ENCODE assay signal across 14 mouse cellular contexts in genomic region chr10:30538538-30538815, GRCm38 (mm10).
A peak's percentile ranks its signal among the peaks of the same experiment; 100 is the strongest.
DNase-seq lines count a peak whose midpoint lies in the region; ATAC-seq and TF ChIP-seq lines count a peak whose summit lies in the region.
"Had no signal": no experiment of that assay in that cellular context is flagged by ENCODE, and none has a peak within 500 bp of the region (broad histone marks: within the 10 kb centered on the region; RNA-seq: fewer than 3 reads in every experiment).

No protein-coding gene starts in this region.

- TF ChIP-seq CTCF in lung, postnatal 0 days (IDR thresholded peaks at IDR 0.05): no peak
- no peak for TF ChIP-seq CTCF in lung, adult 2 months (IDR thresholded peaks at IDR 0.05; ENCODE audit: insufficient read depth, low read length)
- TF ChIP-seq CTCF in thymus, adult 2 months (IDR thresholded peaks at IDR 0.05; ENCODE audit: borderline replicate concordance, control insufficient read depth, extremely low read depth, insufficient read depth, low read length, poor library complexity): no peak

- no peak overlapping the region for H3K4me2 ChIP-seq in forebrain, embryonic 13.5 days
- no peak overlapping the region for H3K4me2 ChIP-seq in forebrain, embryonic 14.5 days (ENCODE audit: low read length)
- no peak overlapping the region for H3K4me2 ChIP-seq in lung, postnatal 0 days (replicated peaks; ENCODE audit: low read depth, low read length)
- H3K4me2 ChIP-seq in hindbrain, embryonic 11.5 days (replicated peaks; ENCODE audit: low read depth, low read length): no peak overlapping the region
- no peak overlapping the region for H3K4me2 ChIP-seq in heart, embryonic 12.5 days
- H3K4me2 ChIP-seq: embryonic facial prominence, embryonic 13.5 days; heart, embryonic 15.5 days; liver, embryonic 15.5 days had no signal

- no peak overlapping the region for H3K4me3 ChIP-seq in forebrain, embryonic 13.5 days
- H3K4me3 ChIP-seq in forebrain, embryonic 14.5 days (ENCODE audit: low read depth, low read length): no peak overlapping the region
- H3K4me3 ChIP-seq in lung, postnatal 0 days (ENCODE audit: low read depth, low read length): no peak overlapping the region
- no peak overlapping the region for H3K4me3 ChIP-seq in lung, adult 2 months (replicated peaks; ENCODE audit: extremely low read depth, low read depth, low read length)
- H3K4me3 ChIP-seq in thymus, adult 2 months (ENCODE audit: control insufficient read depth, insufficient read depth, low read length): no peak overlapping the region
- no peak overlapping the region for H3K4me3 ChIP-seq in hindbrain, embryonic 11.5 days (ENCODE audit: low read depth, low read length)
- H3K4me3 ChIP-seq in heart, embryonic 12.5 days: no peak overlapping the region
- H3K4me3 ChIP-seq: embryonic facial prominence, embryonic 13.5 days; heart, embryonic 15.5 days; liver, embryonic 15.5 days had no signal

- H3K27me3 ChIP-seq in forebrain, embryonic 13.5 days: no peaks in the 10 kb centered on the region
- H3K27me3 ChIP-seq in forebrain, embryonic 14.5 days (replicated peaks; ENCODE audit: control insufficient read depth, insufficient read depth, low read length): no peaks in the 10 kb centered on the region
- H3K27me3 ChIP-seq in lung, postnatal 0 days (replicated peaks; ENCODE audit: insufficient read depth, low read length): no peaks in the 10 kb centered on the region
- H3K27me3 ChIP-seq in thymus, adult 2 months (ENCODE audit: control insufficient read depth, insufficient read depth, low read length): no peaks in the 10 kb centered on the region
- no peaks in the 10 kb centered on the region for H3K27me3 ChIP-seq in hindbrain, embryonic 11.5 days (ENCODE audit: control insufficient read depth, insufficient read depth, low read length)
- no peaks in the 10 kb centered on the region for H3K27me3 ChIP-seq in heart, embryonic 12.5 days (replicated peaks)
- H3K27me3 ChIP-seq: embryonic facial prominence, embryonic 13.5 days; heart, embryonic 15.5 days; liver, embryonic 15.5 days had no signal

- H3K36me3 ChIP-seq in forebrain, embryonic 13.5 days (ENCODE audit: poor library complexity, severe bottlenecking): peaks cover 30% of the 10 kb centered on the region
- H3K36me3 ChIP-seq in forebrain, embryonic 14.5 days (ENCODE audit: control insufficient read depth, insufficient read depth, low read length): peaks cover 21% of the 10 kb centered on the region
- no peaks in the 10 kb centered on the region for H3K36me3 ChIP-seq in lung, postnatal 0 days (ENCODE audit: insufficient read depth, low read length)
- H3K36me3 ChIP-seq in thymus, adult 2 months (ENCODE audit: control insufficient read depth, insufficient read depth, low read length): no peaks in the 10 kb centered on the region
- H3K36me3 ChIP-seq in hindbrain, embryonic 11.5 days (ENCODE audit: control insufficient read depth, insufficient read depth, low read length): no peaks in the 10 kb centered on the region
- peaks cover 26% of the 10 kb centered on the region for H3K36me3 ChIP-seq in heart, embryonic 12.5 days

- no peak for DNase-seq in forebrain, embryonic 14.5 days (ENCODE audit: low spot score)
- DNase-seq in lung, postnatal 0 days (ENCODE audit: low spot score): peak; percentile 14
- no peak for DNase-seq in lung, adult 2 months
- peak; percentile 3 to 21 for DNase-seq in CD8-positive naive resting alpha-beta T cell, adult 2 months (ENCODE audit: low read depth in 2 of 2, low spot score in 2 of 2)
- peak; percentile 10 for DNase-seq in thymus, adult 2 months
- no peak for DNase-seq in hindbrain, embryonic 11.5 days (ENCODE audit: low spot score)
- DNase-seq: cerebellum, adult 11 months; left cerebral cortex, postnatal 4 days; right cerebral cortex, postnatal 14 days had no signal

- no peak overlapping the region for H3K27ac ChIP-seq in forebrain, embryonic 13.5 days
- H3K27ac ChIP-seq in forebrain, embryonic 14.5 days (ENCODE audit: low read depth, low read length): no peak overlapping the region
- H3K27ac ChIP-seq in lung, postnatal 0 days (ENCODE audit: low read length): no peak overlapping the region
- H3K27ac ChIP-seq in thymus, adult 2 months (ENCODE audit: control insufficient read depth, insufficient read depth, low read length): no peak overlapping the region; the same call in 1 of the 2 replicates
- H3K27ac ChIP-seq in hindbrain, embryonic 11.5 days (ENCODE audit: low read depth, low read length): no peak overlapping the region
- no peak overlapping the region for H3K27ac ChIP-seq in heart, embryonic 12.5 days (ENCODE audit: poor library complexity, severe bottlenecking)
- H3K27ac ChIP-seq: embryonic facial prominence, embryonic 13.5 days; heart, embryonic 15.5 days; liver, embryonic 15.5 days had no signal

- no peak for TF ChIP-seq POLR2A in lung, adult 2 months (IDR thresholded peaks at IDR 0.05; ENCODE audit: borderline replicate concordance, extremely low read depth, low read depth, low read length)
- TF ChIP-seq POLR2A in thymus, adult 2 months (IDR thresholded peaks at IDR 0.05; ENCODE audit: control insufficient read depth, extremely low read depth, insufficient read depth, low read length, poor library complexity): no peak

- ATAC-seq in forebrain, embryonic 13.5 days: peak; percentile 29; the same call in 1 of the 2 replicates
- no peak for ATAC-seq in forebrain, embryonic 14.5 days
- peak; percentile 25 for ATAC-seq in lung, postnatal 0 days
- no peak for ATAC-seq in hindbrain, embryonic 11.5 days (ENCODE audit: low FRiP score)
- ATAC-seq in heart, embryonic 12.5 days (ENCODE audit: insufficient number of reproducible peaks, low FRiP score): no peak

- no peak for TF ChIP-seq EP300 in lung, postnatal 0 days (IDR thresholded peaks at IDR 0.05)

- 88% methylated on average over 5 of the region's 5 CpGs for WGBS in forebrain, embryonic 13.5 days
- WGBS in forebrain, embryonic 14.5 days: 90% methylated on average over 5 of the region's 5 CpGs
- WGBS in lung, postnatal 0 days: 53% methylated on average over 5 of the region's 5 CpGs
- WGBS in lung, adult 2 months: 48% methylated on average over 5 of the region's 5 CpGs
- 31% methylated on average over 5 of the region's 5 CpGs for WGBS in thymus, adult 2 months
- 90% methylated on average over 5 of the region's 5 CpGs for WGBS in hindbrain, embryonic 11.5 days
- WGBS in heart, embryonic 12.5 days: 78% methylated on average over 5 of the region's 5 CpGs

- no peaks in the 10 kb centered on the region for H3K4me1 ChIP-seq in forebrain, embryonic 13.5 days
- no peaks in the 10 kb centered on the region for H3K4me1 ChIP-seq in forebrain, embryonic 14.5 days (ENCODE audit: control insufficient read depth, insufficient read depth, low read length)
- H3K4me1 ChIP-seq in lung, postnatal 0 days (ENCODE audit: insufficient read depth, low read depth, low read length): no peaks in the 10 kb centered on the region
- H3K4me1 ChIP-seq in lung, adult 2 months (ENCODE audit: control insufficient read depth, insufficient read depth, low read length): peaks cover 3% of the 10 kb centered on the region
- H3K4me1 ChIP-seq in thymus, adult 2 months (replicated peaks; ENCODE audit: control insufficient read depth, insufficient read depth, low read length): no peaks in the 10 kb centered on the region
- H3K4me1 ChIP-seq in hindbrain, embryonic 11.5 days (replicated peaks; ENCODE audit: control insufficient read depth, insufficient read depth, low read length): no peaks in the 10 kb centered on the region
- no peaks in the 10 kb centered on the region for H3K4me1 ChIP-seq in heart, embryonic 12.5 days (replicated peaks)
- H3K4me1 ChIP-seq: heart, embryonic 15.5 days; liver, embryonic 15.5 days had no signal

- H3K9me3 ChIP-seq in forebrain, embryonic 13.5 days (replicated peaks): no peaks in the 10 kb centered on the region
- no peaks in the 10 kb centered on the region for H3K9me3 ChIP-seq in forebrain, embryonic 14.5 days (replicated peaks; ENCODE audit: control insufficient read depth, low read length)
- no peaks in the 10 kb centered on the region for H3K9me3 ChIP-seq in lung, postnatal 0 days (ENCODE audit: low read length)
- no peaks in the 10 kb centered on the region for H3K9me3 ChIP-seq in hindbrain, embryonic 11.5 days (ENCODE audit: control insufficient read depth, low read length)
- no peaks in the 10 kb centered on the region for H3K9me3 ChIP-seq in heart, embryonic 12.5 days (replicated peaks)
- H3K9me3 ChIP-seq: embryonic facial prominence, embryonic 13.5 days; heart, embryonic 15.5 days; liver, embryonic 15.5 days had no signal

- no peak overlapping the region for H3K9ac ChIP-seq in forebrain, embryonic 13.5 days
- no peak overlapping the region for H3K9ac ChIP-seq in forebrain, embryonic 14.5 days (ENCODE audit: low read length)
- H3K9ac ChIP-seq in lung, postnatal 0 days (replicated peaks; ENCODE audit: low read depth): no peak overlapping the region
- no peak overlapping the region for H3K9ac ChIP-seq in hindbrain, embryonic 11.5 days (ENCODE audit: low read depth, low read length)
- no peak overlapping the region for H3K9ac ChIP-seq in heart, embryonic 12.5 days
- H3K9ac ChIP-seq: embryonic facial prominence, embryonic 13.5 days; heart, embryonic 15.5 days; liver, embryonic 15.5 days had no signal

Comparison
In these comparisons a context has a peak if more than half of its experiments do, and no peak if none do; other contexts are left out.
1. ATAC-seq: peak in forebrain, embryonic 13.5 days (single experiment) and lung, postnatal 0 days (single experiment); none in forebrain, embryonic 14.5 days (single experiment), hindbrain, embryonic 11.5 days (single experiment) and heart, embryonic 12.5 days (single experiment).
2. DNase-seq: peak in lung, postnatal 0 days (single experiment), CD8-positive naive resting alpha-beta T cell, adult 2 months (2 of 2) and thymus, adult 2 months (single experiment); none in forebrain, embryonic 14.5 days (single experiment), lung, adult 2 months (single experiment) and hindbrain, embryonic 11.5 days (single experiment).